Mouse (Mus musculus): ENCODE measurements at regions not wholly inside any gene's neighbourhood (a gene's known extent, or its start where the extent isn't known, plus 50 kb on each side); places are given as distances from the start of the nearest gene placed in this dataset.

DNA sequence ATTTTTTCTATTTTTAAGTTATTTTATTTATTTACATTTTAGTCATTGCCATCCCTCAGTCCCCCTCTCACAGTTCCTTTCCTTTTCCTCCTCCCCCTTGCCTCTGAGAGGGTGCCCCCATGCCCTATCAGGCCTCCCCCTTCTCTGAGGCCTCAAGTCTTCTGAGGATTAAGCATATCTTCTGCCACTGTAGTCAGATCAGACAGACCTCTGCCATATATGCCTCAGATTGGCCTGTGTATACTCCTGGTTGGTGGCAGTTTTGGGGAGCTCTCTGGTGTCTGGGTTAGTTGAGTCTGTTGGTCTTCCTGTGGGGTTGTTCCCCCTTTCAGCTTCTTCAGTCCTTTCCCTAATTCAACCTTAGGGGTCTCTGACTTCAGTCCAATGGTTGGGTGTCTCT, 81.4 kb upstream of the Slco4c1 start:
- peak; percentile 65 for DNase-seq

- no peak for DNase-seq
Measured at GRCm38 (mm10) chr1:96941402-96941801, 69.4 kb upstream of the Slco4c1 start.
